Mouse (Mus musculus): Measurements from ENCODE around the gene Armcx1. TPM values are rescaled to one million over a fixed set of nuclear protein-coding genes. Genes with fewer than 3 reads are reported as not detected.
"Not testable (repeated sequence)": the region's sequence is repeated elsewhere in the genome, so short reads cannot be mapped to it uniquely, and the experiment has no call there.

The Armcx1 gene
- total RNA-seq (2021): 10 to 100 TPM; 48.5 to 55.4 TPM
- long read RNA-seq, experiment 1, transcript Armcx1-201 (6 exons, 2,303 nt): minor isoform, 7 of 42 reads
- long read RNA-seq, experiment 1, transcript Armcx1-205 (6 exons, 2,413 nt): major isoform, 13 of 42 reads
- long read RNA-seq, experiment 1, partial matches to known transcripts: 10 of 42 reads
- long read RNA-seq, experiment 1, other reads (novel, unspliced or antisense): 7 of 42 reads
- long read RNA-seq, experiment 2, transcript Armcx1-202 (4 exons, 2,253 nt): minor isoform, 8 of 63 reads
- long read RNA-seq, experiment 2, transcript Armcx1-205 (6 exons, 2,413 nt): minor isoform, 7 of 63 reads
- long read RNA-seq, experiment 2, transcript Armcx1-204 (4 exons, 2,085 nt): major isoform, 33 of 63 reads
- long read RNA-seq, experiment 2, partial matches to known transcripts: 9 of 63 reads
- long read RNA-seq, experiment 2, other reads (novel, unspliced or antisense): 3 of 63 reads

DNA sequence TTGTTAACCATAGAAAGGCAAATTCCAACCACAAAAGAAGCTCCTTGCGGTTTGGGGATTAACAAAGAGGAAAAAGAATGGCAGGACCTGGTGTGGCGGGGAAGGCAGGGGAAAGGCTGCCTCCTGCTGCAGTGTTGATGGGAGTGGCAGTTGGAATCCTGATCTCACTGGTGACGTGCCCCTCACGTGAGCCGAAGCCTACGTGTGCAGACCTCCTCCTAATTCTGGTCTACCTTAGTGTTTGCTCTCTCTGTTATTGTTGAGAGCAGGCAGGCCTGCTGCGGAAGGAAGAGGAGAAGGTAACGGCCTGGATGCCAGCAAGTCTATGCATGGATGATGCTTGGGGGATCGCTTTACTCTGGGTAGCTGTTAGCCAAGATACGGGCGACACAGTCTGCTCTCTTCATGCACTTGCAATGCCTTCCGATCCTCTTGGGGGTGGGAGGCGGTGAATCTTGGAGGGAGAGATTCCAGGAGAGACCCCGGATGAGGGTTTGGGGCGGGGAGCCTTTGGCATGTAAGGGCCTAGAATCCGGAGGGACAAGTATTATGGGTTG, at the start of gene Armcx1:
Armcx1 (plus strand) TSS at position 212 of the 557 bp plus-strand sequence.
- peak; percentile 61 to 73 for DNase-seq (ENCODE audit: low spot score in 2 of 2)

DNA sequence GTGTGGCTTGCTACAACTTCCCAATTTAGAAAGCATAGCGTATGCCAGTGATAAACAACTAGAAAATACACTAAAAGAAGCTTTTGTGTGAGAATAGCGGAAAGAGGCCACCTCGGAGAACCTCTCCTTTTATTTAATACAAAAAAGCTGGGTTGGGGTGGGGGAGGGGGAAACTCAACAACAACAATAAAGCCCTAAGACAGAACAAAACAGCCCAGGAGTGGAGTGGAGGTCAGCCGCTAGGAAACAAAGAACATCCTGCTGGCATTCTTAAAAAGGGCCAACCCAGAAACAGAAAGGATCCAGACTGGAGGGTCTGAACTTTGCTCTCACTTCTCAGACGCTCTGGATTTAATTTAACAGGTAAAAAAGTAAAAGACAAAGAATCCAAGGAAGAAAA, 42.7 kb upstream of the Armcx1 start:
- no peak for DNase-seq (ENCODE audit: low spot score in 2 of 2)

DNA sequence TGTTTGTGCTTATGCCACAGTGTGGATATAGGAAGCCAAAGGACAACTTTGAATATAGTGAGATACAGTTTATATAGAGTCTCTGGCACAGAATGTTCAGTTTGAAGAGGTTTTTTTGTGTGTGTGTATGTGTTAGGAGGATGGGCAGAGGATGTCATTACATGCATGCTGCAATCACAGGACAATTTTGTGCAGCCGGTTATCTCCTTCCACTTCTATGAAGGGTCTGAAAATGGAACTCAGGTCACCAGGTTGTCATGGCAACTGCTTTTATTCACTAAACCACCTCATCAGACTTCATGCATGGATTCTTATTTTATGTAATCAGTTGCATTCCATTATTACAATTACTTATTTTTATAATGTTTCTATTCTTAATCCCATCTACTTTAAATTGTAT, 41.8 kb upstream of the Armcx1 start:
- no peak for DNase-seq (ENCODE audit: low spot score in 2 of 2)

DNA sequence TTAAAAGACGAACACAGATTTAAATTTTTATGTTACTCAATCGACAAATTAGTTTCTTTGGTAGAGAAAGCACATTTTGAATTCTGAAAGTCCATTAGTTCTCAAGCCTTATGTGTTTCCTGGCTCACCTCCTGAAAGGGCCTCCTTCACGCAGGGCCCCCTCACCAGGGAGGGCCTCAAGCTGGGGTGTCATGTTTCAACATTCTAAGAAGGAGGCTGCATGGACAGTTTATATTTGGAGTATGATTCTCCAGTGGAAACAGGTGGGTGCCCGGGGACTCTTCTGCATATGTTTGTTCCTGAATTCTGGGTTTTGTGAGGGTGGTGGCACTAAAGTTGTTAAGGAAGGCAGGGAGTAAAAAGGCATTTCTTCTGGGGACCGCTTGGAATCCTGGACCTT, 32.8 kb upstream of the Armcx1 start:
- no peak for DNase-seq (ENCODE audit: low spot score in 2 of 2)

DNA sequence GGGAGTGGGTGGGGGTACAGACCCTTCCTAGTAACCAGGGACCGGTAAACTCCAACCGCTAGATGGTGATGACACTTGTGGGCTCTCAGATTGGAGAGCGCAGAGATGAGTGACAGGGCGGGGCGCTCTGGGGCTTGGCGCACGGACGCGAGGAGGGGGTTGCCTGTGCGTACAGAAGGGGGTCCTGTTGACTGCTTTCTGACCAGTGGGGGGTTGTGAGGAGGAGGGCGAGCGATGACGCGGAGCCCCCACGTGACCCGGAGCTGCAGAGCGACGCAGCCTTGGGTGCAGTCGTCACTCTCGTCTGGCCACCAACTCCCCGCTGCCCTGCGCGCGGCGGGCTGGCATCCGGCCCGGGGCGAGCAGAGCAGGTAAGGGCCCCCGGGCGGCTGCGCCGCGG, 31.5 kb upstream of the Armcx1 start, which contains the start of gene Armcx4:
Armcx4 (plus strand) TSS at position 253 of the 400 bp plus-strand sequence.
- DNase-seq (ENCODE audit: low spot score in 2 of 2): peak; percentile 73 to 78

DNA sequence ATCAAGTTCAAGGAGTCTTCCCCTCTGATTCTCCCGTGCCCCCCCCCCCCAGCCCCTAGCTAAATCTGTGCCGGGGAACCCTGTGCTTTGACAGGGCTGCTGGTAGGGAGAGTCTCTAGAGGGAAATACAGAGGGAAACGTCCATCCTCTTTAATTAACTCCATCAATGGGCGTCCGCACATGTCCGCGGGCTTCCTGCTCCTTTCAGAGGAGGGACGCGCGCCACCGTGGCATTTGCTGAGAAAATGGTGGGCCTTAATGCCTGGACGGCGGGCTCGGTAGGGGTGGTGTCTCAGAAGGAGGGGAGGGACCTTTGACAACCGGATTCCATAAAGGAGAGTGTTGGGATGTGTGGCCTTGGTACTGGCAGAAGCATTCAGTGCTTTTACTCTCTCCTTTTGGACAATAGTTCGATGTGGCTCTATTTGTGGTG, 31.0 kb upstream of the Armcx1 start:
- DNase-seq (ENCODE audit: low spot score in 2 of 2): peak in 1 of 2 experiments; percentile 10

DNA sequence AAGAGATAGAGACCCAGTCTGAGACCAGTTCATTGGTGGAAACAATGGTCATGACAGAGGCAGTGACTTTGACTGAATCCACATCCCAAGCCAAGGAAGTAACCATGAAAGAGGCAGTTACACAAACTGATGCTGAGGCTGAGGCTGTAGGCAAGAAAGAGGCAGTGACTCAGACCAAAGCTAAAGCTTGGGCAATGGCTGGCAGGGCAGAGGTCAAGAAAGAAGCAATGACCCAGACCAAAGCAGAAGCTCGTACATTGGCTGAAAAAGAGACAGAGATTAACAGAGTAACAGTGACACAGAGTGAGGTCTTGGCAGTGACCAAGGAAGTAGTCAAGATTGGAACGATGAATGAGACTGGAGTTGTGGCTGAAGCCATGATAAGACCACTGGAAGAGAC, 28.1 kb upstream of the Armcx1 start:
- DNase-seq (ENCODE audit: low spot score in 2 of 2): no peak

DNA sequence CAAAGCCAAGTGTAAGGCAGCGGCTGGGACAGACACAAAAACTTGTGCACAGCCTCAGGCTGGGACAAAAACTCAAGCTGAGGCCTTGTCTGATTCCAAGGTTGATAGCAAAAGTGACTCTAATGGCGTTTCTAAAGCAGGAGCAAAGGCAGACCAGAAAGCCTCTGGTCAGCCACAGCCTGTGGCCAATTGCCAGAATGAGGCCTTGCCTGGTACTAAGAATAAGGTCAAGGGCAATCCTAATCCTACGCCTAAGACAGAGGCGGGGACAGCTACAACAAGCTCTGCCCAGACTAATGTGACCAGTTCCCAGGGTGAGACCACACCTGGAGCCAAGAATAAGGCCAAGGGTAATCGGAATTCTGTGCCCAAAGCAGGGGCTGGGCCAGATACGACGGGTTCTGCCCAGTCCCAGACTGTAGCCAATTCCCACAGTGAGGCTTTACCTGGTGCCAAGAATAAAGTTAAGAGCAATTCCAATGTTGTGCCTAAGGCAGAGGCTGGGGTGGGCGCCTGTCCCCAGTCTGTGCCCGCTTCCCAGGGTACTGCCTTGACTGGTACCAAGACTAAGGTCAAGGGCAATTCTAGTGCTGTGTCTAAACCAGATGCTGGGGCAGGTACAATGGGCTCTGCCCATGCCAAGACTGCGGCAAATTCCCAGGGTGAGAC, 26.8 kb upstream of the Armcx1 start:
- DNase-seq (ENCODE audit: low spot score in 2 of 2): peak in 1 of 2 experiments; percentile 13

DNA sequence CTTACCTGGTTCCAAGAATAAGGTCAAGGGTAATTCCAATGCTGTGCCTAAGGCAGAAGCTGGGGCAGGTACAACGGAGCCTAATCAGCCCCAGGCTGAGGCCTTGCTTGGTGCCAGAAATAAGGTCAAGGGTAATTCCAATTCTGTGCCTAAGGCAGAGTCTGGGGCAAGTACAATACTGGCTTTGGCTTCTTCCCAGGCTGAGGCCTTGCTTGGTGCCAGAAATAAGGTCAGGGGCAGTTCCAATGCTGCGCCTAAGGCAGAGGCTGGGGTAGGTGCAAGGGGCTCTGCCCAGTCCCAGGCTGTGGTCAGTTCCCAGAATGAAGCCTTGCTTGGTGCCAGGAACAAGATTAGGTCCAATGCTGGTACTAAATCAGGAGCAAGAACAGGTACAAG, 26.2 kb upstream of the Armcx1 start:
- no peak for DNase-seq (ENCODE audit: low spot score in 2 of 2)

DNA sequence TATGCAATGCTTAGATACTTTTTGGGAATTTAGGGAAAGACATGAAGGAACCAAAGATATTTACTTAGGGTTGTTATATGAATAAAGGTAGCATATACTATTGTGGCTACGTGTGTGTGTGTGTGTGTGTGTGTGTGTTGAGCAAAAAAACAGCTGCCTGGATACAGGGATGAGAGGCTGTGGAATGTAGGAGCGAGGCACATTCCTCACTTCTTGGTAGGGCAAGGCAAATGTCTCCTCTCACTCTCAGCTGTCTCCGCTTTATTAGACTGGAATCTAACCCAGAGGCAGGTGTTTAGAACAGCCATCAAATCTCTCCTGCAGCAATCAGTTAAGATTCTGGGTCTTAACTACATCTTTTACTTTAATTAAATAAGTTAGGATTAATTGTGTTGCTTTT, 900 bp upstream of the Armcx1 start:
- no peak for DNase-seq (ENCODE audit: low spot score in 2 of 2)

DNA sequence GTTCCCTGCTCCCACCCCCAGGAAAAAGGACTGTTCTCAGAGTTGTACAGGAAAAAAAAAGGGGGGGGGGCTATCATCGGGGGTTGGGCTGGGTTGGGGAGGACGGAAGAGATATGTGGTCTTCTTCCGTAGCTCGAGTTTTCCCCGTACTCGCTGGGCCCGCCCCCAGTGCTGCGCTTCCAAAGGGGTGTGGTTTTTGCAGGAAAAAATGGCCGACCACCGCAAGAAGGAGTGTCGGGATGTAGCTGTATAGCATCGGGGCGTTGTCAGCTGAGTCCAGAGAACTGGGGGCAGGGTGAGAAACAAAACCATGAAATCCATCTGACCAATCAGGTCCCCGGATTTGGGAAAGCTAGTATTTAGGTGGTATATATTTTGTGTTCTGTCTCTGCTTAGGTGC, 761 bp downstream of the Armcx1 start:
- DNase-seq (ENCODE audit: low spot score in 2 of 2): peak; percentile 46 to 67

DNA sequence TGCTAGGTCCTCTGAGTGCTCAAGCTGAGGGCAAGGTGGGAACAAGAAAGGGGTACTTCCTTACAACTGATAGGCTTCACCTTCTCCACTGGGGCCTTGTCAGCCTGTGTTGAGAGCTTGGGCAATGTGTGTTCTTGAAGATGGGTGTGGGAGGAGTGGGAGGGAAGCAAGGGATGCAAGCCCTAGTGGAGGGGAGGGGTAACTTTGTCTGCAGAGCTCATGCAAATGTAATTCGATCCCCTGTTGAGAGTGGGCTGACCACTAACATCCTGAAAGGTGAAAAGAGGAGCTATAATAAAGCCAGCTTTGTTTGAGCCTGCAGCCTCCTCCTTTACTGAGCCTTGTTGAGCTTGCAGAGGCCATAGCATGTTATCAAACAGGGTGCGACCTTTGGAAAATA, 6.0 kb downstream of the Armcx1 start:
- DNase-seq (ENCODE audit: low spot score in 2 of 2): not testable (repeated sequence)

DNA sequence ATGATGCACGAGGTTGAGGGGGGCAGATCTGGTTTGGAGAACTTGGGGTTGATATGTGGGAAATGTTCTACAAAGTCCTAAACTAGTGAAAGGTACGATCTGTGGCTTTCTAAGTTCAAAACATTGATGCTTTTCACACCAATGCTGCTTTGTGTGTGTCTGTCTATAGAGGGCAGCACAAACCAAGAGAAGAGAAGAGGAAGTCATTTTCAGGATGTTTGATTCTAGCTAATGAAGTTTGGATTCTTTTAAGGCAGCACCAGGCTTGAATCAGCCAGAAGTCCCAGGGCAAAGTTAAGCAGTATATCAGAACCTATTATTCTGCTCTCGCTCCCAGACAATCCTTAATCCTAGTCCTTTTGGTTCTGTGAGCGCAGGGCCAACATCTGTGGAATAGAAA, 12.0 kb downstream of the Armcx1 start:
- DNase-seq (ENCODE audit: low spot score in 2 of 2): peak in 1 of 2 experiments; percentile 34

DNA sequence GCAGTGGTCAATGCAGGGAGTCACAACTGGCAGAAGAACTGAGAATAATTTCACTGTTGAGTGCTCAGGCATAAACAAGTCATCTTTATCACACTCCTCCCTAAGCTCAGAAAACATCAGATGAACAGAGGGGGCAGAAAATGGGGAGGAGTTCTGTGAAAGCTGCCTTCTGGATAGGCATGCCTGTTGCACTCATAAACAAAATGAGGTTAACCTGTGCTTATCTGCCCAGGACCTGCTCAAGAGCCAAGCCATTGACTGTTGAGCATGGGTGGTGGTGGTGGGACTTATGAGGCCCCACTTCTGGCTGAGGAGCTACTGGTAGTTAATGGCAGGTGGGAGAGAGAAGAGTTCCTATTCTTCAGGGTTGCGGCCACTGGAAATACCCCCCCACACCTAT, 20.0 kb downstream of the Armcx1 start:
- no peak for DNase-seq (ENCODE audit: low spot score in 2 of 2)

DNA sequence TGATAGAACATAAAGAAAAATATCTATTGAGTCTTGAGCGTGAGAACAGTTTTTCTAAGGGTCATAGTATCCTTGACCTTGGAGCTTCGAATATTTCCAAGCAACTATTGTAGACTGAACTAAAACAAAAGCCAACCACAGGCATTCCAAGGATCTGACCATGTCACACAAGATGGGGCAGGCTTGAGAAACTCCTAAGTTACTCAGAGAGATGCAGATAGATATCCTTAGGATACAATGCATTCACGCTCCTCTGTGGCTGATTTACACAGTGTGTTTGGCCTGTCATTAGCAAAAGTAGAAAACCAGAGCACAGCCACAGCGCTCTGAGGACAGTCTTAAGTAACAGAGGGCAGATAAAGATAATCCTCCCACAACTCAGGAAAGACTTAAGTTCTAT, 21.4 kb downstream of the Armcx1 start:
- no peak for DNase-seq (ENCODE audit: low spot score in 2 of 2)

DNA sequence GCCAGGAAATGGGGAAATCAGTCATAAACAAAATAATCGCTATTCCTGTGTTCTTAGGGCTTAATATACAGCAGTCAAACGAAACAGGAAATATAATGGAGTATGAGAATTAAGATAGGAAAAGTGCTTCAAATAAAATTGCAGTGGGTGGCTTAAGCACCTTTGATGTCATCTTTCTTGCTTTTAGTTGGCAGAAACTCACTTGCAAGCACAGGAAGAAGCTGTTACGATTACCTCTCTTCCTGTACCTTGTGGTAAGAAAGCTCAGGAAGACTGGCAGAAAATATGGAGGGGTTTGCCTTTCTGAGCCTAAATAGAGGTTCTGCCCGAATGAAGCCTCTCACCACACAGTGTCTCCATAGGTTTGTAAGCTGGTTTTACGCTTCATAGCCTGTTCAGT, 24.1 kb downstream of the Armcx1 start:
- DNase-seq (ENCODE audit: low spot score in 2 of 2): no peak

DNA sequence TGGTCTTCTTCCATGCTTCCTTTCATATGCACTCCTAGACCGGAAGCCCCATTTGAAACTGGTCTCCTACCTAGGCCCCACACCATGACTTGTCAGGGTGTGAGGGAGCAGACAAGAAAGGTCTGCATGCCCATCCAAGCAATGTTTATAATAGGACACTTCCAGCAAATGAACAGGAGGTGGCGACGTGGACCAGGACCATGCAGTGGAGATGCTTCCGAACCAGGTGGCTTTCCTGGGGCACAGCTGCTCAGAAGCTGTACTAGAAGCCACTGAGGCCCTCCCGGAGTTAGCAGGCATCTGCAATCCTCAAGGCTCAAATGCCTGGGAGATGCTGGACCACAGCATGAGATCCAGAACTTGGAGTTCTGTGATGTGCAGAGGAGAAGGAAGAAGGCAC, 28.7 kb downstream of the Armcx1 start:
- DNase-seq (ENCODE audit: low spot score in 2 of 2): peak; percentile 8 to 44

DNA sequence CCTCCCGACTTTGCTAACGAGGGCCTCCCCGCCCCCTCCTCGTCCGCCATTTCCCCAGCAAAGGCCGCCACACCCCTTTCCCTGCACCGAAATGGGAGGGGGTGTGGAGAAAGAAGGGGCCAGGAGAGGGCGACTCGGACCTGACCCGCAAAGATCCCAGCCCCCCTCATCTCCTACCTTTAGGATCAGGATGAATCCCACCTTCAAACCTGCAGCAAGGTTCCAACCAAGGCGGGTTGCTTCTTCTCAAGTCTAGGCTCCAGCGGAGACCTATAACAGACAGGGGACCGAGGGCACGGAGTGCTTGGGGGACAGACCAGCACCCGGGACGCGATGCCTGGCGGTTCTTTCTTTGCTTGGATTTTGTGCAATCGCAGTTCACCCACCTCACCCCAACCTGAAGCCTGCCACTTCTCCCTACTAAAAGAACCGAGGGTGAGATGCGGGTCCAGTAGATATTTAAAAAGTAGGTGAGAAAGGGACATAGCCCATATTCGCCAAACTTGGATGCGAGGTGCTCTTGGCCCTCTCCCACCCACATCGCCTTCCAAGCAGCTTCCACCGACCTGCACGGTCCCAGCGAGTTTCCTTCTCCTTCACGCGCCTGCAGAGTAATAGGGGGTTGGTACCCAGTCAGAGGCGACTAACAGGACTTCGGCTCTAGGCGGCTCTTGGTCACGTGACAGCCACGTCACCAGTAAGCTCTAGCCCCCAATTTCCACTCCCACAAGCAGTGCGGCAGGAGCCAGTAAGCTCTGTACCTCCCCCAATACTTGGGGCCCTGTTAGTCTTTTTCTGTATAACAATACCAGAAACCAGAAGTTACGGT, 33.2 kb downstream of the Armcx1 start, which contains the start of gene Armcx6:
Armcx6 (minus strand) TSS at position 654 of the 829 bp plus-strand sequence.
- peak; percentile 42 to 66 for DNase-seq (ENCODE audit: low spot score in 2 of 2)

DNA sequence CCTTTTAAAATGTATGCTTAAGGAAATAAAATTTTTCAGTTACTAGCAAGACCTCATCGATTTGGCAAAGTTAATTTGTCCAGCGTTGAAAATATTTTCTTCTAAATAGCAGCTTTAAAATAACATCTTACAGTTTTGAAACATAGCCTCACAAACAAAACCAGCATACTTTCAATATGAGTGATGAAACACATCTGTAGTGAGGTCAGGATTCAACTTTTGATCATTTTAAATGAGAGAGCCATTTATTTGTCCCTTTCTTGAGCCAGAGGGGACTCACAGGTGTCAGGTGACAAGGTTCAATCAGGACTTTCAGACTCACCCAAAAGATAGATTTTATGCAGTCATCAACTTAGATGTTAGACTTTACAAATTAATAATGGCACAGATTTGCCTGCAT, 34.1 kb downstream of the Armcx1 start:
- no peak for DNase-seq (ENCODE audit: low spot score in 2 of 2)

DNA sequence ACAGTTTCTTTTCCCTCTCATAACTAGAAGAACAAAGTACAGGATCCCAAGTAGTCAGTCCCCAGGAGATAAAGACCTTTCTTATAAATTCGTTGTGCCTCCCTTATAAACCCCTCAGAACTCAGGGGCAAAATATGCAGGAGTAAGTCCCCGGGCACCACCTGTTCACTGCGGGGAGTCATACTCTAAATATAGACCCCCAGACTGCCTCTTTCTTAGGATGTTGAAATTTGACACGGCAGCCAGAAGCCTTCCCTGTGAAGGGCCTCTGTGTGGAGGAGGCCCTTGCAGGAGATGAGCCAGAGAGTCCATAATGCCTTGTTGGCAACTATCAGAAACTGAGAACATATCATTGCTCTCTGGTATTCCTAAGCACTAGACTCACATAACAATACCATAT, 34.8 kb downstream of the Armcx1 start:
- no peak for DNase-seq (ENCODE audit: low spot score in 2 of 2)

Measured in layer of hippocampus, postnatal 14 days (tissue).